Mouse (Mus musculus) liver, postnatal 0 days (tissue): Measurements from ENCODE around the gene Atl1.

Experiments
- CTCF ChIP-seq: sonication (generic); IDR thresholded peaks from 2 replicates; pipeline ENCODE4 v1.5.1; 2016; ENCODE audit warnings: antibody characterized with exemption, low read depth
- EP300 ChIP-seq: IDR thresholded peaks from 2 replicates; pipeline ENCODE4 v1.6.1; 2016; ENCODE audit warnings: antibody characterized with exemption, low read depth, mild to moderate bottlenecking

GRCm38 (mm10) chr12:69898119-69898518 is 5.7 kb downstream of the Atl1 start:
- TF ChIP-seq CTCF (no peak), EP300 (no peak)
